Mouse (Mus musculus) heart, postnatal 0 days (tissue): ENCODE data around the gene Gm49384.

Experiments used
- CTCF ChIP-seq: IDR thresholded peaks from 2 replicates; pipeline ENCODE4 v1.5.1; 2016; ENCODE audit warnings: antibody characterized with exemption, control low read depth, low read depth
- EP300 ChIP-seq: IDR thresholded peaks from 2 replicates; pipeline ENCODE4 v1.6.1; 2016; ENCODE audit warnings: antibody characterized with exemption, low read depth

DNA sequence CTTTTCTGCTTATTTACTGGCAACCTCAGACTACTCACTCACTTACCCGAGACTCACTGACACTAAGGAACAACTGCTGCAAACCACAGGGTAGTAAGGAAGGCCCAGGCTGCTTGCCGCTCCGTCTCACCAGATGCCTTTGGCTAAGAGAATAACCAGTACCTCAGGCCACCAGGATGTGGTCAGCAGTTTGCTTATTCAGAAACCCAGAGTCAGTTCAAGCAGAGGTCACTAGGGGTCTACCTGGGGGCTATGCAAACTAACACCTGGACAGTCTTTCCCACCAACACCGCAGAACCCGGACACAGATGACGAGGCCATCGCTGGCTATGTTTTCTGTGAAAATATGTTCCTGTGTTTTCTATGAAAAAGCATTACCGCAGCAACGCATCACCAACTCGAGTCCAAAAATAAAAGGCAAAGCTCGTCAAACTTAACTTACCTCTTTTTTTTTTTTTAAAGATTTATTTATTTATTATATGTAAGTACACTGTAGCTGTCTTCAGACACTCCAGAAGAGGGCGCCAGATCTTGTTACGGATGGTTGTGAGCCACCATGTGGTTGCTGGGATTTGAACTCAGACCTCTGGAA, 9.2 kb upstream of the Gm49384 start:
- TF ChIP-seq CTCF (no peak), EP300 (no peak)
